Mouse (Mus musculus) heart, adult 2 months (tissue): ENCODE results near the gene Maco1.

Source experiments
- CTCF ChIP-seq: fragments of 200-600 bp; IDR thresholded peaks from 2 replicates; pipeline ENCODE4 v1.8.1; 2022; ENCODE audit warnings: antibody characterized with exemption, mild to moderate bottlenecking, moderate library complexity
- EP300 ChIP-seq: fragments of 200-500 bp; IDR thresholded peaks from 2 replicates; pipeline ENCODE4 v1.6.1; 2011; ENCODE audit warnings: low read depth, low read length, control low read depth; ENCODE audit not compliant: insufficient read depth

- TF ChIP-seq CTCF (no peak), EP300 (no peak)
Measured at GRCm38 (mm10) chr4:134853637-134854485, 716 bp upstream of the Maco1 start.
